In the genomic region with DNA sequence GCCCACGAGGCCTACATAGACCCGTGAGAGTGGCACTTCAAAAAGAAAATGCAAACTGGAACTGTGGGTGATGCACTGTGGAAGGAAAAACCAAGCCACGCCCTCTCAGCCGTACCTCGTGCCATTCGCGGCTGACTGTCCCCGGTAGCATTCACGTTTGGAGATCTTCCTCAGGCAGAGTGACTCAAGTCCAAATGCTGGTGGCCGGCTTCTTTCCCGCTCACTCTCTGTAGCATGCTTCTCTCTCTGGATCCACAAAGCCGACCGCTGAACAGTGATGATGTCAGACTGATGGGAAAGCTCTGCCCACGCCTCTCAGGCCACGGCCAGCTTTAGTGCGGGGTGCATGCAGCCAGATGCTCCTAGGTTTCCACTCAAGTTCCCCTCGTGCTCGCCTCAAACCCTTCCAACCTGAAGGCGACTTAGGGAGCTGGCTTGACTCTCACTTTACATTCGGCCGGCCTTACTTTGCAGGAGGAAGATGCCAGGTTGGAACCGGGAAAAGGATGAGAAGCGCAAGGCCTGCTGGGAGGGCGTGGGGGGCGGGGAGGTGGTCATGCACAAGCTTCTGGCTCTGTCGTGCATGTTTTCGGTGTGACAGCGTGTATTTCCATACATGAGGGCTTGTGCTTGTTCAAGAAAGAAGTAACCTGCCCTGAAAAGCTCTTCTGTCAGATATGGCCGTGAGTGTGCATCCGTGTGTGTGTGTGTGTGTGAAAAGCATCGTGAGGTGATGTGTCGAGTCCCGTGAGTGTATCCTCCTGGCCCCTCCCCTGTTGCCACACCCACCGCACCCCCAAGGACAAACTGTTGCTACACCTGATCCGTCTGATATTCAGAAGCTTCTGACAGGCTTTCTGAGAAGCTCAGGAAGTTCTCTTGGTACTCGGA, we compare ENCODE assay signal across 8 mouse cellular contexts. TPM values are rescaled to one million over a fixed set of nuclear protein-coding genes. Genes with fewer than 3 reads are reported as not detected.
DNase-seq lines count a peak whose midpoint lies in the region; ATAC-seq and TF ChIP-seq lines count a peak whose summit lies in the region.

No protein-coding gene starts in this region.

- H3K36me3 ChIP-seq in hindbrain, embryonic 12.5 days = no peaks in the 10 kb centered on the region
- no peaks in the 10 kb centered on the region for H3K36me3 ChIP-seq in liver, embryonic 14.5 days (replicated peaks; ENCODE audit: control insufficient read depth, insufficient read depth, low read depth)

- WGBS in hindbrain, embryonic 12.5 days = 32% methylated on average over 36 of the region's 36 CpGs
- WGBS in liver, embryonic 14.5 days (ENCODE audit: insufficient replicate concordance) = 30% methylated on average over 36 of the region's 36 CpGs
- 52% methylated on average over 36 of the region's 36 CpGs for WGBS in olfactory bulb, adult 2 months

- H3K9ac ChIP-seq in hindbrain, embryonic 12.5 days = peak overlapping the region; percentile 39
- no peak overlapping the region for H3K9ac ChIP-seq in liver, embryonic 14.5 days (replicated peaks)

- TF ChIP-seq EP300 in liver, embryonic 14.5 days (IDR thresholded peaks at IDR 0.05; ENCODE audit: low read depth) = no peak

- H3K4me2 ChIP-seq in hindbrain, embryonic 12.5 days (replicated peaks) = peak overlapping the region; percentile 51
- H3K4me2 ChIP-seq in liver, embryonic 14.5 days (ENCODE audit: low read depth) = peak overlapping the region; percentile 52

- no peak overlapping the region for H3K27ac ChIP-seq in hindbrain, embryonic 12.5 days
- no peak overlapping the region for H3K27ac ChIP-seq in liver, embryonic 14.5 days
- no peak overlapping the region for H3K27ac ChIP-seq in olfactory bulb, adult 2 months (ENCODE audit: insufficient read depth, low read depth, low read length)

- H3K9me3 ChIP-seq in hindbrain, embryonic 12.5 days (replicated peaks) = no peaks in the 10 kb centered on the region
- H3K9me3 ChIP-seq in liver, embryonic 14.5 days (ENCODE audit: control insufficient read depth, low read length) = no peaks in the 10 kb centered on the region

- no peak for TF ChIP-seq POLR2A in olfactory bulb, adult 2 months (IDR thresholded peaks at IDR 0.05; ENCODE audit: insufficient read depth, low read depth, low read length)

- peak; percentile 32 to 45 for DNase-seq in cerebellum, adult 18-20 months
- no peak for DNase-seq in cerebellum, adult 9-10 months
- peak; percentile 43 for DNase-seq in CD4-positive, CD25-positive, alpha-beta regulatory T cell, adult 2 months (ENCODE audit: low read depth, low spot score)
- peak; percentile 53 for DNase-seq in embryo, embryonic 9.5 days (ENCODE audit: extremely low spot score)
- no peak for DNase-seq in liver, embryonic 14.5 days (ENCODE audit: low read depth in 3 of 3, low spot score in 3 of 3)
- no peak for DNase-seq in layer of hippocampus, adult 11-12 months (ENCODE audit: low spot score)

- no peaks in the 10 kb centered on the region for H3K27me3 ChIP-seq in hindbrain, embryonic 12.5 days
- no peaks in the 10 kb centered on the region for H3K27me3 ChIP-seq in liver, embryonic 14.5 days (ENCODE audit: control insufficient read depth, insufficient read depth, low read length)

- peaks cover 15% of the 10 kb centered on the region for H3K4me1 ChIP-seq in hindbrain, embryonic 12.5 days
- peaks cover 0 to 3% of the 10 kb centered on the region in 2 experiments; a peak in 1 of 4 replicates for H3K4me1 ChIP-seq in liver, embryonic 14.5 days (replicated peaks; ENCODE audit: control insufficient read depth in 2 of 2, insufficient read depth in 2 of 2, low read length in 1 of 2)
- H3K4me1 ChIP-seq in olfactory bulb, adult 2 months (ENCODE audit: control insufficient read depth, insufficient read depth, low read length) = peaks cover 9% of the 10 kb centered on the region; the same call in 1 of the 2 replicates

- TF ChIP-seq CTCF in liver, embryonic 14.5 days (IDR thresholded peaks at IDR 0.05; ENCODE audit: low read depth) = no peak
- no peak for TF ChIP-seq CTCF in olfactory bulb, adult 2 months (IDR thresholded peaks at IDR 0.05; ENCODE audit: insufficient read depth, low read depth, low read length)

- H3K4me3 ChIP-seq in hindbrain, embryonic 12.5 days = peak overlapping the region; percentile 25
- H3K4me3 ChIP-seq in liver, embryonic 14.5 days (ENCODE audit: insufficient read depth in 1 of 2, low read depth in 2 of 2, low read length in 2 of 2) = peak overlapping the region; percentile 2 to 39; a peak in 2 of 4 replicates
- H3K4me3 ChIP-seq in olfactory bulb, adult 2 months (ENCODE audit: insufficient read depth, low read depth, low read length) = peak overlapping the region; percentile 16

- ATAC-seq in hindbrain, embryonic 12.5 days (ENCODE audit: low FRiP score) = peak; percentile 55; the same call in 1 of the 2 replicates
- ATAC-seq in liver, embryonic 14.5 days (ENCODE audit: insufficient read depth) = no peak

RNA-seq across cellular contexts. Expression of a gene that starts 39.5 kb away (rescaled TPM):
- polyA plus RNA-seq in hindbrain, embryonic 12.5 days (2016; fragmentation: Nextera tagmentation; extraction: Ambion mirVana) = 38.0 and 39.2 TPM in 2 replicates
- 9.5 and 14.3 TPM in 2 replicates for polyA plus RNA-seq in liver, embryonic 14.5 days (2012; rRNA removed)
- polyA plus RNA-seq in liver, embryonic 14.5 days (2014; fragmentation: Nextera tagmentation; extraction: Ambion mirVana) = 14.7 and 15.1 TPM in 2 replicates
- polyA plus RNA-seq in olfactory bulb, adult 2 months (2012; ENCODE audit: insufficient read depth, insufficient read length, low replicate concordance, missing spikeins) = not detected in 2 replicates

RNA-seq across cellular contexts. Expression of a gene that starts 39.8 kb away (rescaled TPM):
- polyA plus RNA-seq in hindbrain, embryonic 12.5 days (2016; fragmentation: Nextera tagmentation; extraction: Ambion mirVana) = 258 and 273 TPM in 2 replicates
- polyA plus RNA-seq in liver, embryonic 14.5 days (2012; rRNA removed) = 77.5 and 115 TPM in 2 replicates
- polyA plus RNA-seq in liver, embryonic 14.5 days (2014; fragmentation: Nextera tagmentation; extraction: Ambion mirVana) = 49.2 and 57.2 TPM in 2 replicates
- polyA plus RNA-seq in olfactory bulb, adult 2 months (2012; ENCODE audit: insufficient read depth, insufficient read length, low replicate concordance, missing spikeins) = 543 TPM in 1 of 2 replicates, not detected in the other

Comparison
In these comparisons a context has a peak if more than half of its experiments do, and no peak if none do; other contexts are left out.
1. DNase-seq: peak in cerebellum, adult 18-20 months (2 of 2), CD4-positive, CD25-positive, alpha-beta regulatory T cell, adult 2 months (single experiment) and embryo, embryonic 9.5 days (single experiment); none in cerebellum, adult 9-10 months (single experiment), liver, embryonic 14.5 days (0 of 3) and layer of hippocampus, adult 11-12 months (single experiment).
2. Peak in every context shown above with its lines, with median percentiles within 50 percentile points of each other: H3K4me3 ChIP-seq.